Mouse (Mus musculus): ENCODE measurements around the gene Spata2l.
"Not testable (repeated sequence)": the region's sequence is repeated elsewhere in the genome, so short reads cannot be mapped to it uniquely, and the experiment has no call there.

Spata2l gene

DNA sequence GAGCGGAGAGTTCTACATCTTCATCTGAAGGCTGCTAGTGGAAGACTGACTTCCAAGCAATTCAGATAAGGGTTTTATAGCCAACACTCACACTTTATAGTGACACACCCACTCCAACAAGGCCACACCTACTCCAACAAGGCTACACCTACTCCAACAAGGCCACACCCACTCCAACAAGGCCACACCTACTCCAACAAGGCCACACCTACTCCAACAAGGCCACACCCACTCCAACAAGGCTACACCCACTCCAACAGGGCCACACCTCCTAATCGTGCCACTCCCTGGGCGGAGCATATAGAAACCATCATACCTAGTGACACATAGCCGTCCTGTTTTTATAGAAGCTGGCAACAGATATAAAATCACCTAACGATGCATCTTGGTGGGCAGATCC is 39.0 kb downstream of the Spata2l start:
- not testable (repeated sequence) for DNase-seq (ENCODE audit: low spot score)

DNA sequence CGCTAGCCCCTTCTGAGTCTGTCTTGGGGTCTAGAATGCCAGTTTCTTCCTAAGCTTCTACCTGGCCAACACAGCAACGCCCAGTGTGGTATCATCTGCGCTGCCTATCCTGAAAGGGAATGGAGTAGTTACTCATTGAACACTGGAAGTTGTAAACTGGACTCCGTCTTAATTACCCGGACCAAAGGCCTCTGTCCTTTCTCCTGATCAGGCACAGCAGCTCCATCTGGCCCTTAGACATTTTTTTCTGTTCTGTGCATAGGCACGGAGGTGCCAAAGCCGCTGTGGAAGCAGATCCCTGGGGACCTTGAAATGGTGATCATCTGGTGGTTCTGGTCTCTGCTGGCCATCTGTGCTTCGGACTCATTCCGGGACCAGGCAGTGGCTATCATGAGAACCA is 42.3 kb downstream of the Spata2l start:
- no peak for DNase-seq (ENCODE audit: low spot score)

DNA sequence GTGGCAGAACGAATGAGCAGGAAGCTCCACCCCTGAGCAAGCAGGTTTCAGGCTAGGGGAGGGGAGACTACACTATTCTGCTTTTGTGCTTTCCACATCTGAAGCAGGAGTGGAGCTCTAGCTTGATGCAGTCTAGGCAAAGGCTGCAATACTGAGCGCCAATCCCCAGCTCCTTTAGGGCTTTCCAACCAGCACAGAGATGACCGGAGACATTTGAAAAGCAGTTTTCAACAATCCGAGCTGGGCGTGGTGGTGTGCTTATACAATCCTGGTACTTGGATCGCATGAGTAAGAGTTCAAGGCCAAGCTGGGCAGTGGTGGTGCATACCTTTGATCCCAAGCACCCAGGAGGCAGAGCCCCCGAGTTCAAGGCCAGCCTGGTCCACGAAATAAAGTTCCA is 44.1 kb downstream of the Spata2l start:
- no peak for DNase-seq (ENCODE audit: low spot score)

DNA sequence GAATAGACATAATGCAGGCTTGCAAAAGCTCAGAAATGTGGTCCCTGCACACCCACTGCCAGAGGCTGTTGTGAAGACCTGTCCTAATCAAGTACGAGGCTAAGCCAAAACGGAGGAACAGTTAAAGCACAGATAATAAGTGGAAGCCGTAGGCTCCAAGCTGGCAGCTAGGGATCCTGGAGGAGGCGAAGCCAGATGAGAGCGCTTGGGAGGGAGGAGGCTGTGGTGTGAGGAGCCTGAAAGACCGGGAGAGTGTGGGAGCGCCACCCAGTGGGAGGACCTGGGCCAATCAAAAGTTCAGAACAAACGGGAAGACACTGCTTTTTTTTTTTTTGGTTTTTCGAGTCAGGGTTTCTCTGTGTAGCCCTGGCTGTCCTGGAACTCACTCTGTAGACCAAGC is 45.4 kb downstream of the Spata2l start:
- peak; percentile 69 for DNase-seq (ENCODE audit: low spot score)

DNA sequence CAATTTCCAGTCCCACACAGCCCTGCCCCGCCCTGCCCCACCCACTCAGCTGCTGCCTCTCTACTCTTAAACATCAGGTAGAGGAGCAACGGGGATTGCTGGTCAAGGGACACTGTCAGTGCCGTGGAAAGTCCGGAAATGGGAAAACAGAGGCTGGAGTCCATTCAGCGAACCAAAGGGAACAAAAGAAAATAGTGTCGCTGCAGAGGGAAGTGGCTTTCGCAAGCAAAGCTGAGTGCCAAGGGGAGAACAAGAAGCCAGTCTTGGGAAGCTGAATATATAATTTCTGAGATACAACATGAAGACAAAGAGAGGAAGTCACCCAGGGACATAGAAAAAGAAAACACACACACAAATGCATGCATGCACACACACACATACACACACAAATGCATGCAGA is 47.2 kb downstream of the Spata2l start:
- no peak for DNase-seq (ENCODE audit: low spot score)

DNA sequence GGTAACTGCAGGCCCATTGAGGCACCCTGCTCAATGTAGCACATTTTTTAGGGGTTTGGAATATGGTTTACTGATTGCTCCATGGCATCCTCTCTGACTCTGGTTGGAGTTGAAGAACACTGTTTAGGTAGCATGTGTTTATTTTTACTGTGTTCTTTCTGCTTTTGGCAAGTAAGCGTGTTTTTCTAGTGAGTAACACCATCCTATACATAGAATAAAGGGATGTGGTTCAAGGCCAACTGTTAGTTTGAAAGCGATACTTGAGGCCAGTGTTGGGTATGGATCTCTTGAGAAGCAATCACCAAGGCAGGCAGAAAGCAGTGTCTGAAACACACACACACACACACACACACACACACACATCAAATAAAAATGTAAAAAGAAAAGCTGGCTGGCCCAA is 48.0 kb downstream of the Spata2l start:
- no peak for DNase-seq (ENCODE audit: low spot score)

DNA sequence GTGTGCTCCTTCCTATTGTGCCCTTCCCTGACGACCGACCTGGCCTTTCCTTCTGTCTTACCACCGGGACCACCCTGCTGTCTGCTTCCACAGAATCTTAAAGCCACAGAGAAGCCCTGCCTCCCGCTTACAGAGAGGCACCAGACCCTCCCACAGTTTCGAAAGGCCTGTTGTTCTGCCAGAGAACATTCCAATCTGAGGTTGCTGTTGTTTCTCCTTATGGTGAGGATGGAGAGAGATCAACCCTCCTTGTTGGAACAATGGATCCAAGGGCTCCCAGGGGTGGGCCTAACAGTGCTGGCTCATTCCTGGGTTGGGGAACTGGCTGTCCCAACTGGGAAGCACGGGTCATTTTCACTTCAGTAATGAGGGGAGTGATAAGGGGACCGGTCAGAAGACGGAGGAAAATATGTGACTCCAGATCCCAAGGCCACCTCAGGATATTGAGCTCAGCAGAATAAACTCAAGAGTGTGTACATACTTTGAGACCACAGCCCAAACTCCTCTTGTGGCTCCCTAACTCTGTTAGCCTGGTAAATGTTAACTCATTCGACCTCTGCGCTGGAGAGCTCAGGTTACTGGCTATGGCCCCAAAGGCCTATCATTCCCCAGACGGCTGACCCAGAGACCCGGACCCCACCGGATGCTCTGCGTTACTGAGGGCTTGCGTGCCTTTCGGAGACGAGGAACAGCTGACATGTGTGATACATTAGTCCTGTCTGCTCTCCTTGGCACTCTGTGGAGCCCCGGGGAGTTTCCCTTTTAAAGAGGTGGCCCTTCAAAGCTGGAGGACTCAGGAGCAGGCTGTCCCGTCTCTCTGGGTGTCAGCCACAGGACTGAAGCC is 50.2 kb downstream of the Spata2l start, which contains the start of gene Dpep1:
Gene Dpep1 (plus strand): TSS at position 677 of the 844 bp plus-strand sequence.
- DNase-seq (ENCODE audit: low spot score), result peak; percentile 74

DNA sequence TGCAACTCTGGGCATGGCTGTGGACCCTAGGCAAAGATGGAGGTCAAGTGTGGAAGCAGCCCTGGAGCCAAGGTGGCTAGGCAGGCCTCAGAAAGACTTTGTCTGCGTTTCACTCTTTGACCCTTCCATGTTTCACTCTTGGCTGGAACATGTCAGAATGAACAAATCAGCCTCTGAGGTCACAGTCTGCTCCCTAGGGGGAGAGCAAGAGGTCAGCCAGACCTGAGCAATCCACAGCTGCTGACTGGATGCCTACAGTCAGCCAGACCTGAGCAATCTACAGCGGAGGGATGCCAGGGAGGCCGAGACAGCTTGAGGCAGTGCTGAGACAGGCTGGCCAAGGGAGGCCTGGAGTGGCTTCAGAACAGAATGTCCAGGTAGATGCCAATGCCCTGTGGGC is 54.6 kb downstream of the Spata2l start:
- DNase-seq (ENCODE audit: low spot score), result peak; percentile 51
